Mouse (Mus musculus) cerebellum, adult 2 months (tissue): ENCODE results near the gene Gm3336.

ENCODE experiments used
- CTCF ChIP-seq: fragments of 200-500 bp; IDR thresholded peaks from 2 replicates; pipeline ENCODE4 v1.5.1; 2011; ENCODE audit warnings: low read depth, mild to moderate bottlenecking, control low read depth, low read length, moderate library complexity, borderline replicate concordance; ENCODE audit not compliant: insufficient read depth
- POLR2A ChIP-seq: fragments of 200-500 bp; IDR thresholded peaks from 2 replicates; pipeline ENCODE4 v1.6.1; 2011; ENCODE audit warnings: low read length, control low read depth, borderline replicate concordance; ENCODE audit not compliant: insufficient read depth

- TF ChIP-seq CTCF (no peak), POLR2A (no peak)
Measured at GRCm38 (mm10) chr8:70749097-70749674, 30.8 kb downstream of the Gm3336 start.
